Mouse (Mus musculus): Measurements from ENCODE around the gene Tlx1.

DNA sequence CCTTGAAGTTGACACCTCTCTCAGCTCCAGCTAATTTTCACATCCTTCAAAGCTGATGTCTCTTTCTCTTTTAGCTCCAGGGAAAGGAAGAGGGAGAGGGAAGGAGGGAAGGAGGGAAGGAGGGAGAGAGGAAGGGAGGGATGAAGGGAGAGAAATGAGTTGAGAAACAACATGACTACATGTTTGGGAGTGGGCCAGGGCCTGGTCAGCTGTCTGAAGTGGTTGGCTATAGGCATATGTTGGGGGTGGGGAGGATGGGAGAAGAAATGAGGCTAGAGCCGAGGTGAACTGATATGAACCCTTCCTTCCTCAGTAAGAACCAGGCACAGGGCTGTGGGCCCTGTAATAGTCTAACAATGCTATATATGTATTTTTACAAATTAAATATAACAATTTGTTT lies 44.9 kb upstream of the Tlx1 start:
- no peak for TF ChIP-seq EP300 (IDR thresholded peaks at IDR 0.05; ENCODE audit: low read depth)
- TF ChIP-seq CTCF (IDR thresholded peaks at IDR 0.05; ENCODE audit: low read depth), result no peak

Measured in liver, embryonic 14.5 days (tissue).